Mouse (Mus musculus) spleen, postnatal 36 days (tissue): ENCODE results near the gene Fam160b1.
A peak's percentile ranks its signal among the peaks of the same experiment; 100 is the strongest.

Experiments used
- DNase-seq, 2 experiments: peaks; one replicate each; pipeline ENCODE4 v3.0.0; 2022; ENCODE audit warnings: low spot score in 2 of 2, mixed read lengths in 1 of 2

Fam160b1 gene

DNA sequence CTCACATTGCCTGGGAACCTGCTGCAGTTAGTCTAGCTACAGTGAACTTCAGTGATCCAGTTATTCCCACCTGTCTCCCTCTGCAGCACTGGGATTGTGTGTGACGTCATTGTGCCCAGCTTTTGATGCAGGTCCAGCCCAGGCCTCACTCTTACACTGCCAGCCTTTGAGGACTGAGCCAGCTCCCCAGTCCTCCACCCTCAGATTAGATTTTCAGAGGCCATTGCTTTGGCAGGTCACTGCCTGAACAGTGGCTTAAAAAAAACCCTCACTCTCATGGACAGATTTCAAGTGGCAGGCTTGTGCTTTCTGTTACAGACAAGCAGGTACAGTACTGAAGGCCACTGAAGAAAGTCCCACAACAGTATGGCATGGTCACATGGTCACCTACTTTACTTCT lies 15.8 kb upstream of the Fam160b1 start:
- DNase-seq, result no peak

DNA sequence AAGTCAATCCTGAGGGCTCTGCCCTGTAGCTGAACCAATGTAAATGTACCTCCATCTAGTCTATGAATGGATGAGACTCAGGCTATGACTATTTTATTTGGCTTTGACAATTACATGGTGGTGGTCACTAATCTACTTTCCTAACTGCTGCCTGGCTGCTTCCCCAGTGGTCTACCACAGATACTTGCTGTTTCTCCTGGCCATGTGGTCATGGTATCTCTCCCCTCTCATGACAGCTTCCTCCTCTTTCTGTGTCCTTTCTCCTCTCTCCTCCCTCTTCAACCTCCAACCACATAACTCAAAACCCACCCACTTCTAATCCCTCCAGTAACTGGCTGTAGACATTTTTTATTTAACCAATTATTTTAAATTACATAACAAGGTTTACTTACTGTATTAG lies 11.4 kb upstream of the Fam160b1 start:
- no peak for DNase-seq

DNA sequence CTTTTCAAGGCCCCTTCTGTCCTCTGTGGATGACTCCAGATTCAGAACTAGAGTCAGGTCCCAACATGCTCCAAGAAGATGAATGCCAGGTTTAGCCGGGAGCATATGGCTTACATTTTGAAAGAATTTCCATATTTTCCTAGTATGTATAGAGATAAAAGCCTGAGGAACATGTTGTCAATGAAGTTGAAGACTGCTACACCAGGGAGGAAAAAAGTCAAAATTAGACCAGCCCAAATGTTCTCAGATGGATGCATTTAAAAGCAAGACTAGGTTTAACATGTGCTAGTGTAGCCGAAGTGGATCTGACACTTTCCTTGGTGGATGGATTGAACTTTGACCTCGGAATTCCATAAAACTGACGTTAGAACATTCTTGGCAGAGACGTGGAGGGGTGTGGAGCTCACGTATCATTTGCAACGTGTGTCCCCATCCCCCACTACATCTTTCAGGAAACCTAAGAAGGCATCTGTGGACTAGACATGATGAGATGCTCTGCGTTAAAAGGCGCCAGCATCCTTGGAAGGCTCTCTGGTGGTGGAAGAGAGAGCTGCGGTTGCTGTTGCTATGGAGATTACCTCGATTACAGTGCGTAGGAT lies 8.0 kb upstream of the Fam160b1 start:
- DNase-seq, result no peak

DNA sequence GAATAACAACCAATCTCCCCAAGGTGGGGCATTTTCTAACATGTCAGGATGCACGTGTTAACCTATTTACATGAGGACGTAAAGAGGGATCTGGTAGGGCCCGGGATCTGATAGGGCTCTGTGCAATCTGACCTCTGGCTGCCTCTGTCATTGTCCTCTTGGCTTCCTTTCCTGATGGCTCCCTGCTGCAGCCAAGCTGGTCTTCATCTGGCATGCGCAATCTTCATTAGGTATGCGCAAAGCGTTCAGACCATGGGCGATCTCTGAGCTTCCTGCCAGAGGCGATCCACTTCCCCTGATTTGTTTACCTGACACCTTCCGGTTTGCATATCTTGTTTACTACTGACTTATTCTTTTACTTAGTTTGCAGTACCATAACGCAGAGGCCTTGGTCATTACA lies 7.3 kb upstream of the Fam160b1 start:
- no peak for DNase-seq

DNA sequence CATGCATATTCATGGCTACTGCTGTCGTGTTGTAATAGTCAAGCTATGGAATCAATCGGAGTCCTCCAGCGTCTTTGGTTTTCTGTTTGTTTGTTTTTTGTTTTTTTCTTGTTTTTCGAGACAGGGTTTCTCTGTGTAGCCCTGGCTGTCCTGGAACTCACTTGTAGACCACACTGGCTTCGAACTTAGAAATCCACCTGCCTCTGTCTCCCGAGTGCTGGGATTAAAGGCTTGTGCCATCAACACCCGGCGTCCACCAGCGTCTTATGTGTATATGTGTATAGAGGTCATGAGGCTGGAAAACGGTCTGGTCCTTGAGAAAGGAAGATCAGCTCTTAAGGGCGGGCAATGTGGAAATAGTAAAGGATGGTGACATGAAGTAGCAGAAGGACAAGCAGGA lies 6.4 kb upstream of the Fam160b1 start:
- DNase-seq, result no peak

DNA sequence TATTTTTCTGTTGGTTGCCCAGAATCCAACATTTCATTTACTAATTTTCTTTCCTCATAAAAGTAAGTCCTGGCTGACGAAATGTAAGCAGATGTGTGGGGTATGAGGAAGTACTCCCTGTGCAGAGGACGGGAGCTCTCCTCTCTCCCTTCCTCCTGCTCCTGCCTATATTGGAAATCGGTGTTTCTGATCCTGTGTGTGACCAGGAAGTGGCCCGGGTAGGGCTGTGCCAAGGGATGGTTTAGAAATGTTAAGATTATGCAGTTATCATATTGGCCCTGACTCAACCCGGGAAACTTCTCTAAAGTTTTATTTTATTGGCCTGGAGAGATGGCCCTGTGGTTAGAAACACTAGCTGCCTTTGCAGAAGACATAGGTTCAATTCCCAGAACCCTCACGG lies 5.8 kb upstream of the Fam160b1 start:
- DNase-seq, result no peak

DNA sequence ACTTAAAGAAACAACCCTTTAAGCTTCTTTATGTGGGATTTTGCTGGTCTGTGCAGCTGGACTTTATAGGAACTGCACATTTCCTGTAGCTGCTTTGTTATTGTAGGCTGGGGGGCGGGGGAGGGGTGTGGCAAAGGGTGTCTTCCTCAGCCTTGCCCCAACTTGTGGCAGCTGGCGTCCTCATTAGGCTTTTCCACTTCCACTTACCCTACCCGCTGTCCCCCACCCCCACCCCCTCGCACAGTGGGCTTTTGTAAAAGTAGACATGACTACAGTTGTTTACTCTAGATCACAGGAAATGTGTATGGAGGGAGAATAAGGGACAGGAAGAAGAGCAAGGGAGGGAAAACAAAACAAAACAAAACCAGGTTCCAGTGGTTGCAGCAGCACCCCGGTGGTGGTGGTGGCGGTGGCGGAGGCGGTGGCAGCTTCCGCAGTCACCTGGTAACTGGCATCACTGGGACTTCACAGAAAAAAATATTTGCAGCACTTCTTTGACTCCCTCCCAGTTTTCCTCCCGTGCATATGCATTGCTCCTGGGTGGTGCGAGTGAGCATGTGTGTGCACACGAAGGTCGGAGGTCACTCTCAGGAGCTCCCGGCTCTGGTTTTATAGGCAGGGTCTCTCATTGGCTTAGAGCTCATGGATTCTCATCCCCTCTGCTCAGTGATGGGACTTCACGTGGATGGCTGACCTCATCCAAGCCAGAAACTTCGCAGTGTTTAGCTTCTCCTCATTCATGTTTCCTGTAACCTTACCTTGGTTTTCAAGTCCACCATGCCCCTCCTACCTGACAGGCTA lies 4.8 kb upstream of the Fam160b1 start:
- DNase-seq, result peak; percentile 76

DNA sequence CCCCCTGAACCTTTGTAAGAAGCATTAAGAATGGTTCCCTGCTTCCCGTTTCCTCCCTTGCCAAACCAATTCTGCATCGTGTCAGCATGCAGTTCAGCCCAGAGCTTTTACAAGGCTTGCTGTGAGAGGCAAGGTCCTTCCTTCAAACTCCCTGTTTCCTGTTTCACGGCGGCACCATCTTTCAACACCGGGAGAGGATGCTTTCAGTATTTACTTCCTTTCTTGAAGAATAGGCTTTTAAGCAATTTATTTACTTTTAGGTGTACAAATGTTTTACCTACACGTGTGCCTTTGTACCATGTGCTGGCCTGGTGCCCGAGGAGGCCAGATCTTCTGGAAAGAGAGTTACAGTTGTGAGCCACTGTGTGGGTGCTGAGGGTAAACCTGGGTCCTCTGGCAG lies 4.2 kb upstream of the Fam160b1 start:
- DNase-seq, result peak; percentile 21 to 28

DNA sequence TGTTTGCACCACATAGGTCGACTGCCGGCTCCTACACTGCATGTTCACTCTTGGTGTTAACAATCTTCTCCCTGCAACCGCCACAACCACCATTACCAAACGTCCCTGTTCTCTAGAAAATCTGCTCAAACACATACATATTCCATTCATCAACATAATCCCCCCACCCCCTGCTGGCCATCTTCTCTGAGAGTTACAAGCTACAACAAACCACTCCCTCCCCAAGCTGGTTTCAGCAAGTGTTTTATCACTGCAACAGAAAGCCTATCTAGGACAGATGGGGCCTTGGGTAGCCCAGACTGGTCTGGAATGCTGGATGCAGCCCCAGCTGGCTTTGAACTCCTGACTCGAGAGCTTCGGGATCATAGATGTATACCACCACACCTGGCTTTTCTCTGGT lies 3.2 kb upstream of the Fam160b1 start:
- DNase-seq, result no peak

DNA sequence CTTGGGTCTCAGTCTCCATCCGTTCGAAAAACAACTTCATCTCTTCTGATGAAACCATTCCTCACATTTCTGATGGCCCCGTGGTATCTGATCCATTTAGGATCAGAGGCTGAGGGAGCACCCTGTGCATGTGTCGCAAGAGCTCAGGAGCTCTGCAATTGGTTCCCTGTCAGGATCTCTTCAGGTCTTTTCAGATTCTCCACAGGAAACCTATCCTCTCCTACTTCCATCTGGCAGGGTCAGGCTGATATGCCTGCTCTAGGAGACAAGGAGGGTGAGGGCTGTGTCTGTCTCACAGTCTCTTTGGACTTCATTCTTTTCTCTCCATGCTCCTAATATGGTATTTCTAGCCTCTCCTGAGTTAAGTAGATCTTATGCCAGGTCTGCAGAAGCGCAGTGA lies 2.7 kb upstream of the Fam160b1 start:
- DNase-seq, result no peak

DNA sequence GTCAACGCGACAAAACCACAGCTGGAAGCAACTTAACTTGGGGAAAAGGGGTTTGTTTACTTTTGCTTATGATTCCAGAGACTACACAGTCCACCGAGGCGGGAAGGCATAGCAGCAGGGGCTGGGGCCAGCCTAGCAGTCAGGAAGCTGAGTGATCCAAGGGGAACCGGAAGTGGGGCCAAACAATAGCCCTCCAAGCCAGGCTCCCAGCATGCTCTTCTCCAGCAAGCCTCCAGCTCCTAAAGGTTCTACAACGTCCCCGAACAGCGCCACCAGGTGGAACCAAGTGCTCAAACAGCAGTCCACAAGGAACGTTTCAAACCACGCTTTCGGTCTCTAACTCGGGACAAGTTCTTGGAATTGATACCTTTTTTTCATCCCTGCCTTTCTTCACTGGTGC lies 2.2 kb upstream of the Fam160b1 start:
- DNase-seq, result peak; percentile 75 to 81

DNA sequence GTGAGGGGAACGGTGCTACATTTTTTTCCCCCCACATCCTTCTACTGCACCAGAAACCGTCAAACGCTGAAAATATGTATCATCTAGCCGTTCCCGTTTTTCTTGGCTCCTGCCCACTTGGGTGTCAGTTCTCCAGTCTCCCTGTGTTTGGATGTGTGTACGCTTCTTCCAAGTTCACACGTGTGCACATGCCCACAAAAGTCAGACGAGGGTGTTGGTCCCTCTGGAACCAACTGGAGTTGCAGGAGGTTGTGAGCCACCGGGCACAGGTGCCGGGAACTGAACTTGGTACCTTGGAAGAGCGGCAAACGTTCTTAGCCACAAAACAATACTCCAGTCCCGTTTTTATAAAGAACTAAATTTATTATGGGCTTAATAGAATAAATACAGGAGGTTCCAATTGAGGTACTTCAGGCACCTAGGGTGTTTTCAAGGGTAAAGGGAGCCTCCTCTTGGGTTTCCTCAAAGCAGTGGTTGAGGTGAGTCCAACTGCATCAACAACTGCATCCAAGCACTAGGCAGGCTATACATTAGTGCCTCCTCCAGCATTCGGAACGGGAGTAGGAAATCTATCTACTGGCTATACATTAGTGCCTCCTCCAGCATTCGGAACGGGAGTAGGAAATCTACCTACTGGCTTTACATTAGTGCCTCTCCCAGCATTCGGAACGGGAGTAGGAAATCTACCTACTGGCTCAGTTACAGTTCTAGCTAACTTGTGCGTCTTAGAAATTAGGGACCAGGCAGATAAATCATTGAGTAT lies 1.5 kb upstream of the Fam160b1 start:
- DNase-seq, result no peak

DNA sequence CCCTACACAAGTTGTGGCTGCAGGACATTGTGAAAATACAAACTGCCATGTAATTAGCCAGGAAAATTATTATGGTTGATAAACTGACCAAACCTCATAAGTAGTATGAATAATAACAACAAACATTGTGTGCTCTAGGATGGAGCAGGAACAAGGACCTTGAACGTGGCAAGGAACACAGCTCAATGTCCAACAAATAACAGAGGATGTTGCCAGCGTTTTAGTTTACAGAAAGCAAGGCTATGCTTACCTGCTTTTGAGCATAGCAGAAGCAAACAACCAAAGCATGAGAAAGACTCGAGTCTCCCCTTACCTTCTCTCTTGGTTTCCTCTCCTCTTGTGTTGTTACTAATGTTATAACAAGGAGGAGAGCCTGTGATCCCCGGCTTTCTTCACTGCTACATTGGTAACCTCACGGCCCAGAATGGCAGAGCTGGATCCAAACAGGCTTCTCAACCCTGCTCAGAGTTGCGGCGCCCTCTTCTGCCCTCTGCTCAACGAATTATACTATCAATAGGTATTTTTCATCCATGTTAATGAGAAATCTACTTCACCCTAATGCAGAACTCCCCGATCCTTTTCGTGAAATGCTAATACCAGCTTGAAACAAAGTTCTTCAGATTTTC lies 666 bp upstream of the Fam160b1 start:
- peak; percentile 49 to 59 for DNase-seq

DNA sequence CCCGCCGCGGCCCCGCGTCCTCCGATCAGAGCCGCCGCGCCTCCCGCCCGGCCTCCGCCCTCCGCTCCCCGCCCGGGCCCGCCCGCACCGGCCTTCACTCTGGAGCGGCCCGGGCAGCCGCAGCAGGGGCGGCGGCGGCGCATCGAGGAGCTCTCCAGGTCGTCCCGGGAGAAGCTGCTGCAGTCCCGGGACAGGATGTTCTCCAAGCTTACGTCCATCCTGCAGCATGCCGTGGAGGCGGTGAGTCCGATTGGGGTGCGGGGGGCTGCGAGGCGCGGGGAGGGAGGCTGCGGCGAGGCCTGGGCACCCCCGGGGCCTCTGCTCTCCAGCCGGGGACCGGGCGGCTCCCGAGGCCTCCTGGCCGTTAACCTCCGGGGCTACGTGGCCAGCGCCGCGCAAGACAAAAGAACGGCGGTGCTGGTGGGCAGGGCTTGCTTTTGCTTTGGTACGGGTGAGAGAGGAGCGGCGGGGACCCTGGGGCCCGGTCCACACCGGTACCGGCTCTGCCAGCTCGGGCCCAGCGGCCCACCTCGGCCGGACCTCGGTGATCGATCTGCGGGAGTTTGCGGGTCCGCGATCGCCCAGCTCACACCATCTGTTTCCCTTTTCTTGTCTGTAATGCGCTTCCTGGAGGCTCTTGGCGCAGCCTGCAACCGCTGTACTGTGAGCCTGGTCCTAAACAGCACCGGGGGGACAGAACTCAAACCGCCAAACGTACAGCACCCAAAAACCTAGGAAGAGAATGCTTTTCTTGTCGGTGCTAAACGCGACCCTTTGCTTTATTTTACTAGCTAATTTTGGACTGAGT lies 855 bp downstream of the Fam160b1 start:
- peak; percentile 43 to 51 for DNase-seq

DNA sequence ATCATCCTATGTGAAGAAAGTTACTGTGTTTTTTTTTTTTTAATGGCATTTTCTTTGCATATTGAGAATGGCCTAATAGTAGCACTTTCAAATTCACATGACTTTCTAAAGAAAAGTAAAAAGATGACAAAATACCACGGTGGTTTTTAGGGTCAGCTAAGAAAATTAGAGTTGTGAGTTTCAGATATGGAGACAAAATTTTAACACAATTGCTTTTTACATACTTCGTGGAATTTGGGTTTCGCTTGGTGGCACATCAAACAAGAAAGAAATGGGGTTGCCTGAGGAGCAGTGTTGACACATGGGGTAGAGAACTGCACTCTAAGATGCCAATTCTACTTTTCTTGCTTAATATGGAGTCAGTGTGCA lies 1.4 kb downstream of the Fam160b1 start:
- no peak for DNase-seq

DNA sequence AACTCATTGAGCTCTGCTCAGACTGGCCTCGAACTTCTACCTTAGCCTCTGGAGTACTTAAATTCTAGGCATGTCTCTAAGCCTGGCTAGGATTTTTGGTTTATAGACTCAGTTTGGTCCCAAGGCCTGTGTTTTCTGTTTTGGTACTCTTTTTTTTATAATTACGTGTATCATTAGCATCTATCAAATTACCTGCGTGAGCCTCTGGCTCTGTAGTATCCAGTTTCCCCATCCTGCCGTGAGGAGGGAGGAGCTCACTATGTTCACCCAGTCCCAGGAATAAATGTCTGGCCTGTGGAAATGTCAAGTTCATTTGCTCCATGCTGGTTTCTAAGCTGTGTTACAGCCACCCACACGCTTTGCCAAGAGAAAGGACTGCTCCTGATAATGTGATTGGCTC lies 2.1 kb downstream of the Fam160b1 start:
- DNase-seq, result no peak

DNA sequence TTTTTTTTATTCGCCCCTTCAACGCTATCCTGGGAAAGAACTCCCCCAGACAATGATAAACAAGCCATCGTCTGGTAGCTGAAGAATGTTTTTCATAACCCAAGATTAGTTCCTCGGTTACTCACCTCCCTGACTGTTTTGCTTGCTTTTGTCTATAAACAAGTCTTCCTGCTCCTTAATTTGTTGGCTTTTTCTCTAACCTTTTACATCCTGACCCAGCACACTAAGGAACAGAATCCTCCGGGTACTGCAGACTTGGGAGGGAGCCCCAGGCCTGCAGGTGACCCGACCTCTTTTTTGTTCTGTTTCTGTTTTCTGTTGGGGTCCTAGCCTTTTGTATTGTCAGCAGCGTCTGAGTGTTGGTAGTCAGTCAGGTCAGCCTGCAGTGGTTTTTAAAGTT lies 2.6 kb downstream of the Fam160b1 start:
- DNase-seq, result no peak

DNA sequence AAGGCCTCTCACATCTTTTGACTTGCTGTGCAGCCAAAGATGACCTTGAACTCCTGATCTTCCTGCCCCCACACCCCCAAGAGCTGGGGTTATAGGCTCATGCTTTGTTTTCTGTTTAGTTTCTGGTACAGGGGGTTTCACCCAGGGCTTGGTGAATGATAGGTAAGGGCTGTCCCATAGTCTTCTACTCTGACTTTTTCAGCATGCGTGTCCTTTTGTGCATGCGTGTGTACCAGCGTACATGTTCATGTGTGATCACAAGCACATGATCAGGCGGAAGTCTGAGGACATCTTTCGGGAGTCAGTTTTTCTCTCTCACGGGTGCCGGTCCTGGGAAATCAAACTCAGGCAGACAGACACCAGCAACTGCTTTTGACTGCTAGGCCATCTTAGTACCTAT lies 3.1 kb downstream of the Fam160b1 start:
- DNase-seq, result no peak

DNA sequence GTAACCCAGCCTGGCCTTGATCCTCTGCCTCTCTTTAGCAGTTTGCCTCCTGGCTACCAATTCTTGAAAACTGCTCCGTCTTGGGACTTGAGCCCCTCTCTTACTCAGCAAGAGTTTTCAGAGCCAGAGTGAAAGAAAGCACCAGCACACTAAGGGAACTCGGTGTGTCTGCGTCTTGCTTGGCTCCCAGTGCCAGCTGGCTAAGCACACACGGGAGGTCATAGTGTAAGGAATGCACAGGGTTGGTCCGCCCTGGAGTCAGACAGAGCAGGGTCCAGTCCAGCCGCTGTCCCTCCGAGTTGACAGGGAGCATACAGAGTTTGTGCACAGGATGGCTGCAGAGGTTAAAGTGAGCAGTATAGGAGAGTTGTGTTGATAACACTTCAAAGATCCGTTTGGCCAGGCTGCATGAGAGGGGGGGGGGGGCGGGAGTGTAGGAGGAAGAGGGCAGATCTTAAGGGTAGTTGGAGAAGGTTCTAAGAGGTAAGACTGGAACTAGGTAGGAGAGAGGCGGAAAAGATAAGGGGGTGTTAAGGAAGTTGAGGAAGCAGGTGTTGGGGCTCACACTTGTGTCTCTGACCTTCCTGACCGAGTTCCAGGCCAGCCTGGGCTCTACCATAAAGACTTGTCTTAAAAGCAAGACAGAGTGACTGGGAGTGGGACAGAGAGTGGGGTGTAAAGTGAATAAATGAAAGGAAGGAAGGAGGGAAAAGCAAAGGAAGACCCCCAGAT lies 4.6 kb downstream of the Fam160b1 start:
- DNase-seq, result no peak

DNA sequence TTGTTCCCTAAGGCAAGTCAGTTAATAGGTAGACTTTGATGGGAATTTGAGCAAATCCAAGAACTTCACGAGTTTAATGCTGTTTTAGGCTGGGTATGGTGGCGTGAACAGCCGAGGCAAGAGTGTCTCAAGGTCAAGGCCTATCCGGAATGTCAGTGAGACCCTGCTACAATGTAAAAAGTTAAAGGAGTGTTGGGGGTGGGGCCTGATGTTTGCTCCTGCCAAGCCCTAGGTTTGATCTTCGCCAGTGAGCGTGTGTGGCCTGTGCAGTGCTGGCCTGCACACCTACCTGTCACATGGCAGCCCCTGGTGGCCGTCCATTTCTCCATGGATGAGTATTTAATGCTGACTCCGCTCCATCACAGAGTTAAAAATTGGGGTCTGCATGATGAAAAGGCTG lies 5.5 kb downstream of the Fam160b1 start:
- no peak for DNase-seq

DNA sequence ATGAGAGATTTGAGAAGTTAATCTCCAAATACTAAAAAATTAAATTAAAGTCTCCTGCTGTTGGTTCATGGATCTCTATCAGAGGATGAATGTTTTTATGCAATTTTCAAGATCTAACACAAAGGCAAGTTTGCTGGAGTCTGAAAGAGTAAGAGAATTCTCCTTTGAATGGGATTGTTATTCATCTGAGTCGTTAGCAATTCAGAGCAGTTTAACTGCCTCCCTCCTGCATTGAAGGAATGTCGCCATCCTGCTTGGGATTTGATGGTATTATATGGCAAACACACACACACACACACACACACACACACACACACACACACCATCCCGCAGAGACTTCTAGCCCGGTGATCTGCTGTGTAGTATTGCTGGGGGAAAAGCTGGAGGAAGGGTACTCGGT lies 6.1 kb downstream of the Fam160b1 start:
- DNase-seq, result no peak
